Mouse (Mus musculus): Measurements from ENCODE around the gene Kcnc1.

Gene Kcnc1

GRCm38 (mm10) chr7:46477456-46477855, 81.2 kb downstream of the Kcnc1 start:
- no peak for DNase-seq (ENCODE audit: low read depth)

- DNase-seq (ENCODE audit: low read depth), result peak; percentile 6
Observed at GRCm38 (mm10) chr7:46479793-46480192, 83.5 kb downstream of the Kcnc1 start.

GRCm38 (mm10) chr7:46482099-46482531, 85.8 kb downstream of the Kcnc1 start:
- no peak for DNase-seq (ENCODE audit: low read depth)

GRCm38 (mm10) chr7:46483050-46483449, 86.8 kb downstream of the Kcnc1 start:
- DNase-seq (ENCODE audit: low read depth), result no peak

GRCm38 (mm10) chr7:46484223-46484622, 87.9 kb downstream of the Kcnc1 start:
- no peak for DNase-seq (ENCODE audit: low read depth)

- DNase-seq (ENCODE audit: low read depth), result no peak
Observed at GRCm38 (mm10) chr7:46486761-46487160, 90.5 kb downstream of the Kcnc1 start.

- DNase-seq (ENCODE audit: low read depth), result no peak
Observed at GRCm38 (mm10) chr7:46487354-46487753, 91.1 kb downstream of the Kcnc1 start.

Measured in NIH3T3 (cell line).